Mouse (Mus musculus): Measurements from ENCODE around the gene Ngly1.

Ngly1 gene

DNA sequence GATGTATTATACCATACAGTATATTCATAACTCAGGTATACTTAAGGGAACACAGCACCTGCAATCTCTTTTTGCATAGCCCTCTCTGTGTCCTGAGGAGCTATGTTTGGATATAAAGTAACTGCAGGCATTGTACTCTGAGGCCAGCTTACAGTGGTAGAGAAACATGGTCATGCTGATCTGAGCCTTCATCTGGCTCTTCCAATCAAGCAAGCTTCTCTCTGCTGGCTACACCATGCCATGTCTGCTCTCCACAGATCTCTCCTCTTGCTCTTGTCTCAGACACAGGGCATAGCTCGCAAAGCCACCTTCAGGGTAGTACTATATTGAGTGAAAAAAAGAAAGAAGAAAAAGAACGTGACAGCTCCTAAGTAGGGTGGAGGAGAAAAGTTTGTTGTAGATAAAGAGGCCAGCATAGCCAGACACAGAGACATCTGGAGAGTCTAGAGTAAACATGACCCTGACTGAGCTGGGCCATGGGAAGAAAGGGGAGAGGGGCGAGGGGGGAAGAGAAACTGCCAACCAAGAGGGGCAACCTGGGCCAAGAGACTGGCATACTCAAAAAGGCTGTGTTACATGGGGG is 86.8 kb downstream of the Ngly1 start:
- no peak for DNase-seq

DNA sequence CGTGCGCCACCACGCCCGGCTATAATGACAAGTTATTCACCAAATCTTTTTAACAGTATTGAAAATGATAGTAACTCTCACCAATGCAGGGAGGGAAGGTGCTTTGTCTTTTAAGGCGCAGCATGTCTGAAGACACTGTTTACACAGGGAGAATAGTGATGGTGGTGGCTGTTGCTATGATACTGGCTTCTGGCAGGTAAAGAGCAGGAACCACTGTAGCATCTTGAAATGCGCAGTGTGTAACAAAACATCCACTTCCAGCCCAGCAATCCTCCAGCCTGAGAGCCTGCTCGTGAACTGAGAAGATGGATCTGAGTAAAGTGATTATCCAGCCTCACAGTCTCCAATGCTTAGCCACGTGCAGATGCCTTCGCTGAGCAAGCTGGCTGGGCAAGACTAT is 98.4 kb downstream of the Ngly1 start:
- DNase-seq, result no peak

- DNase-seq, result no peak
These were observed 110.6 kb downstream of the Ngly1 start for GRCm38 (mm10) chr14:16359704-16360103.
